Mouse (Mus musculus): ENCODE results near the gene Pax6.

Pax6 gene

DNA sequence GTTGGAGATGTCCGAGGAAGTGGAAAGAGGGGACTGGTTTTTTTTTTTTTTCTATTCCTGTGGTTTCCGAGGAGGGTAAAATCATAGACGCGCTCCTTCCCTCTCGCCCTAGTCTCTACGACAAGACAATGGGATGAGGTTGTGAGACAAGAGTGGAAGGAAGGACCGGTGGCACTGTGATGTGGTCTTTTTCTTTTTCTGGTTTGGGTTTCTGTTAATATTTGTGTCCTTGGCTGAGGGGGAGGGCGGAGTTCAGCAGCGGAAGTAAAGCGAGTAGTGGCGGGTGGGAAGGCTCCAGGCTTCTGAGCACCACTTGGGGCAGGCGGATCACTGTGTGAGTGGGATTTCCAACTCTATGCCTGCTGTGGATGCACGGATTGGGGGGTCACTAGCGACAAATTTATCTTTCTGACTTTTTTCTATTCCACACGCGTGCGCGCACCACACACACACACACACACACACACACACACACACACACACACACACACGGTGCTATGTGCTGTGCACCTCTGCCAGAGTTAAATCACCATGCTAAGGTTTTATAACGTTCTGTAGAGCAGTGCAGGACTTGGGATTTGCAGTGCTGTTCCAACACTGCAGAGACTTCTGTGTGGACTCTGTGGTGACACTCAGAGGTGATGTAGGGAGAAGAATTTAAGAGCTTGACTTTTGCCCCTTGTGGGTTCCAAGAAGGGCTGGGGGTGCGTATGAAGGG is 14.1 kb downstream of the Pax6 start:
- peak; percentile 18 for DNase-seq (ENCODE audit: low read depth, low spot score)

DNA sequence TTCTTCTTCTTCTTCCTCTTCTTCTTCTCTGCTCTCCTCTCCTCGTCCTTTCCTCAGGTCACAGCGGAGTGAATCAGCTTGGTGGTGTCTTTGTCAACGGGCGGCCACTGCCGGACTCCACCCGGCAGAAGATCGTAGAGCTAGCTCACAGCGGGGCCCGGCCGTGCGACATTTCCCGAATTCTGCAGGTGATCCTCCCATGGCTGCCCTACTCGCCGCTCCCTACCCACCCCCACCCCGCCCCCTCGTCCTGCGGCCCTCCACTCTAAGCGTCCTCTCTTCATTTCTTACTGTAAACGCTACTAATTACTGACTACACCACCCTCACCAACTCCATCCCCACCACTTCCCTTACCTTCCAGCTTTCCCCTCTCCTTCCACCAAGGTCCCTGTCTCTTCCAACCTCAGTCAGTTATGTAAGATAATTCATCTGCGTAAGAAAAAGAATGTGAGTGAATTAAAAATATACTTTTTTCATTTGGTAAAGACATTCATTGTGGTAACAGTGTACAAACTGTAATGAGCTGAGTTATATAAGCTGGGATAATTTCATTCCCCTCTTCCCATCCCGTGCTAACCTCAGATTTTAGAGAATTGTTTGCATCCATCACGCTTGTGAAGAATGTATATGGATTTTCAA is 15.2 kb downstream of the Pax6 start:
- peak; percentile 44 for DNase-seq (ENCODE audit: low read depth, low spot score)

DNA sequence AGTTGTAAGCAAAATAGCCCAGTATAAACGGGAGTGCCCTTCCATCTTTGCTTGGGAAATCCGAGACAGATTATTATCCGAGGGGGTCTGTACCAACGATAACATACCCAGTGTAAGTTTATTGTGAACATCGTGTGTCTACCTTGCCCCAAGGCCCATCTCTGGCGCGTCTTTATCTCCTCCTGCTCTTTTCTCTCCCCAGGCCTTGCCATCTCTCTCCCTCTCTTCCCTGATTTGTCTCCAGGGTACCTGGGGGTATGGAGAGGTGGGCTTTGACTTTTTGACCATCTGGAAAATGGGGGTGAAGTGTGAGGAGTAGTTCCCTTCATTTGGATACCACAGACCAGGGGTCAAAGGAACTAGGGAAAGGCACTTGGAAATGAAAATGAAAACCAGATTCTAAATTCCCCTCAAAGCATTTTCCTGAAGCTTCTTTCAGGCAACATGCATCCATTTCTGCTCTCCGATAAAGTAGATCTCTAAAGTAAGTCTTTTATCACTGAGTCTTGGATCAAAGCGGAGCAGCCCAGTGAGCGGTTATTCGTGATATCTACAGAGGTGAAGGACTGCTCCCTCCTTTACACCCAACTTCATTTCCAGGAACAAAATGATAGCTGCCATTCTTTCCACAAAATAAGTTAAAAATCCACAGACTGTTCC is 16.4 kb downstream of the Pax6 start:
- DNase-seq (ENCODE audit: low read depth, low spot score), result no peak

GRCm38 (mm10) chr2:105685651-105686050 is 17.0 kb downstream of the Pax6 start:
- DNase-seq (ENCODE audit: low read depth, low spot score), result no peak

GRCm38 (mm10) chr2:105686363-105687316 is 17.9 kb downstream of the Pax6 start:
- DNase-seq (ENCODE audit: low read depth, low spot score), result no peak

GRCm38 (mm10) chr2:105687317-105687991 is 18.8 kb downstream of the Pax6 start:
- peak; percentile 58 for DNase-seq (ENCODE audit: low read depth, low spot score)

- DNase-seq (ENCODE audit: low read depth, low spot score), result no peak
Measured at GRCm38 (mm10) chr2:105688011-105688410, 19.3 kb downstream of the Pax6 start.

DNA sequence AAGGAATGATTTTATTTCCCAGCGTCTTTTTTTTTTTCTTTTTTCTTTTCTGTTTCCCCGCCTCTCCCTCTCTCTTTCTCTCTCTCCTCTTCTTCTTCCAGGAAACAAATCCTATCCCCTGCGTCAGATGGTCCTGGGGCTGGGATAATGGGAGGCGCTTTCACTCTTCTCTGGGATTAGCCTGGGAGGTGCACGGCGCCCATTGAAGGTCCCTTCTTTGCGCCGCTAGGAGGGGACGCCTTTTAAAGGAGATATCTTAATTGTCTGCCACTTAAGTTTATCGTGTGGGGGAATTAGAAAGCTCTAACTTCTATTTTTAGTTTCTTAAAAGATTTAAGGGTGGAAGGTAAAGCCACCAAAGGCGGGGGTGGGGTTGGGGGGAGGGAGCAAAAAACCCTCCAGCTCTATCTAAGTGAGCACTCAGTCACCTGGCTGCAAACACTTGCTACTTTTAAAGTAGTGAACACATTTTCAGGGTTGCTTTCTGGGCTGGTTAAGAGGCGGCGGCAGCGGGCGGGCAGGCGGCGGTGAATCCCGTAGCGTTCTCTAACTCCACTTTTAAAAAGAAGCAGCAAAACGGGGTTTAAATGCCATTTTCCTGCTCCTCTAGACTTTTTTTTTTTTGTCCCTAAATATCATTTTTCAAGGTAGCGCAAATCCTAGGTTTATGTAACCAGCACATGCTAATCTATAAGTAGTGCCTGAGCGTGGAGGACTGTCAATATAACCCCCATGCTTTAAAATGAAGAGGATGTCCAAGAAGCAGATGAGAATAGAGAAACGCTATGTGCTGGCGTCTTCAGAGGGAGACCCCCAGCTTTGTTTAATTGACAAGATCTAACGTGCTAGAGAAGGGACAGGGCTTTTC is 20.0 kb downstream of the Pax6 start:
- peak; percentile 62 for DNase-seq (ENCODE audit: low read depth, low spot score)

DNA sequence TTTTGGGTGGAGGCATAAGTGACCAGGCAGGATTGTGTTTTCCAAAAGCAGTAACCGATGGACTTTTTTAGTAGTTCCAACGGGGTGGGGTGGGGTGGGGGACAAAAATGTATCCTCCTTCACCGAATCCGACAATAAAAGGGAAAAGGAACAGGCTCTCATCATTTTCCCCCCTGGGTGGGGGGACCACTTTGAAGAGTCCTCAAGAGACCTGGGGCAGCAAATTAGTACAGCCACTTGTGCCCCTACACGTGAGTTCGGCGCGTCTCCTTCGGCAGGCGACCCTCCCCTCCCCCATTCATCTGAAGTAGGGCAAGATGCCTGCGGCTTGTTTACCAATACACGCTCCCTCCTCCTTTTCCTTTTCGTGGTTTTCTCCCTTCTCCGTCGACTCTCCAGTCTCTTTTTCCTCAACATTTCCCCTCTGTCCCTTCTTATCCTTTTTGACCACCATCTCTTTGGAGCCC is 20.6 kb downstream of the Pax6 start:
- DNase-seq (ENCODE audit: low read depth, low spot score), result peak; percentile 24

DNA sequence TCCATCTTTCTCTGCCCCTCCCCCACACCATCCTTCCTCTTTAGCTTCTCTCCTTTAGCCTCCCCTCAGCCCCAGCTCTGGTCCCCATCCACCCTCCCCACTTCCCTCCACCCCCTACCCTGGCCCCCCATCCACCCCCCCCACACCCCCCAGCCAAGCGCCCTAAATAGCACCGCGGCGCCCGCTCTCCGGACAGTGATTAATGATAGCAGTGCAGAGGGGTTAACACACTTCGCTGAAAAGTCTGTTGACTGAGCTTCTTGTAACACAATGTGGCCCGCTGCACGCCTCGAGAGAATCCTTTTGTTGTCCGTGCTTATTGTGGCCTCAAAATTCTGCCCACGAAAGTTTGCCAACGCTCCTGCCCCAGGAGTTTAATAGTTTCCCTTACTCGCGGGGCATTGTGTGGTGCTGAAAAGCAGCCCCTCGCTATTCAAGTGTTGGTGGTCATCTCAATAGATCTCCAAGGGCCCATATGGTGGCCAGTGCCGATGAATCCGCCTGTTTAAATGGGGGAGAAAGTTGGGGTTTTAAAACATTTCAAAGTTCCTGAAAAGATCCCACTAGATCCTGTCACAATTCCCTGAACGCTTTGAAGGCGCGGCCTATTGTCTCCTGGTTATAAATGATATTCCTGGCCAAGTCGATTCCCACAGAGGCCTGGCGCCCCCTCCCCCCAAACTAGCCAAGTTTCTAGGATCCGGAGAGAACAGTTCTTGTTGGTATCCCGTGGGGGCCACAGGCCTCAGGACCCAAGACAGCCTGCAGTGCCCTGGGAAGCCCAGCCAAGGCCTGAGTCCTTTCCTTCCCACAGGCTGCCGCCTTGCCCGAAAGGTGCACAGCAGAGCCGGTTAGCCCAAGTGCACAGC is 21.3 kb downstream of the Pax6 start:
- peak; percentile 38 for DNase-seq (ENCODE audit: low read depth, low spot score)

DNA sequence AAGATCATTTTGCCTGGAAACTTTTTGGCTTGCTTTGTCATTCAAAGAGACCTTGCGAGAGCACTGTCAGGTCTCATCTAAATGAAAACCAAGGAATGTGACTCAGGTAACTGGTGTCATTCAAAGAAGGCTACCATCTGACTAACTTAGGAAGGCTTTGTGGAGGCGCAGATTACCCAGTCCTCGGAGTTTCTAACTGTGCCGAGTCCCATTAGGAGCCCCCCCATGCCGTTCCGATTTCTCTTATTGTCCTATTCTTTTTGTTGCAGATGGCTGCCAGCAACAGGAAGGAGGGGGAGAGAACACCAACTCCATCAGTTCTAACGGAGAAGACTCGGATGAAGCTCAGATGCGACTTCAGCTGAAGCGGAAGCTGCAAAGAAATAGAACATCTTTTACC is 22.6 kb downstream of the Pax6 start:
- peak; percentile 93 for DNase-seq (ENCODE audit: low read depth, low spot score)

DNA sequence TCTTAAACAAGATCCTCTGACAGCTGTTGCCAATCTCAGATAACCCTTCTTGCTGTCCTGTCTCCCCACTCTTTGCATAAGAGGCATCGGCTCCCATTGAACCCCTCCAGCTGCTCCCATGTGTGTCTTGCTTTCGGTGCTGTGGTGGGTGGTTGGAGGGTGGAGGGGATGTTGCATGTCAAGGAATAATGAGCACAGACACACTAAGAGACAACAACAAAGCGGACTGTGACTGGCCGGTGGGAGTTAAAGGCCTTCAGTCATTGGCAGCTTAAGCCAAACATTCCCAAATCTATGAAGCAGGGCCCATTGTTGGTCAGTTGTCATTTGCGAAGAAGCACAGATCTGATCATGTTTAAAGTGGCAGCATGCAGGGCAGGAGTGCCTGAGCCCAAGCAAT is 29.0 kb downstream of the Pax6 start:
- DNase-seq (ENCODE audit: low read depth, low spot score), result no peak

- no peak for DNase-seq (ENCODE audit: low read depth, low spot score)
Measured at GRCm38 (mm10) chr2:105698631-105699030, 29.9 kb downstream of the Pax6 start.

DNA sequence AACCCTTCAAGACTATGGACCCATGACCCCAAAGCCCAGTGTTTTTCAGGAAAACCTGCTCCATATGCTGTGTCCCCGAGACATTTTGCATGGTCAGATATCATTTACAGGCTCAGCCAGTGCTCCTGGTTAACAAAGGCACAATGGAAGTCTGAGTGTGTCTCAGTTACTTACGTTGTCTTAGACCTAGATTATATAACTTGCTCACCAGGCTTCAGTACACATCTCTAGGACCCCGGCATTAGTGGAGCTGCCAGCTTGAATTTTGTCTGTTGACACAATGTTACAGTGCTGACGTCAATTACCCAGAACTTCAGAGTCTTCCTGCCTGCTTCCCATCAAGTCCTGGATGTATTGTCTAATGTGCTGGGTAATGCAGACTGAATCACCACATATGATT is 33.1 kb downstream of the Pax6 start:
- DNase-seq (ENCODE audit: low read depth, low spot score), result no peak

DNA sequence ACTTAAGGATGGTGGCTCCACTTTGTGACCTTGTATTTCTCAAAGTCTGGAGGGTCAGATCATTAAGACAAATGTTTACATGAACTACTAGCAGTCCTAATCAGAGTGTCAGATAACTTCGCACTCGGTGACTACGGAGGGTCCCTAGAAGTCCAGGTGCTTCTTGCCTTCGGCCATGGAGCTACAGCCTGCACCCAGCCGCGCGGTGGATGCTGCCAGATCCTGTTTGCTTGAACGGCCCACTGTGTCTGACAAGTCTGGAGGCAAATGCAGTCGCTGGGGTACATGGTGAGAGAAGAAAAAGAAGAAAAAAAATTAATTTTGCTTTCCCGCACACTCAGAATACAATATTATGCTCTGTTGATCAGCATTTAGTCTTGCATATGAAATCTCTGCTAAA is 33.9 kb downstream of the Pax6 start:
- no peak for DNase-seq (ENCODE audit: low read depth, low spot score)

- DNase-seq (ENCODE audit: low read depth, low spot score), result no peak
Measured at GRCm38 (mm10) chr2:105705320-105705719, 36.6 kb downstream of the Pax6 start.

- no peak for DNase-seq (ENCODE audit: low read depth, low spot score)
Measured at GRCm38 (mm10) chr2:105709126-105709525, 40.4 kb downstream of the Pax6 start.

DNA sequence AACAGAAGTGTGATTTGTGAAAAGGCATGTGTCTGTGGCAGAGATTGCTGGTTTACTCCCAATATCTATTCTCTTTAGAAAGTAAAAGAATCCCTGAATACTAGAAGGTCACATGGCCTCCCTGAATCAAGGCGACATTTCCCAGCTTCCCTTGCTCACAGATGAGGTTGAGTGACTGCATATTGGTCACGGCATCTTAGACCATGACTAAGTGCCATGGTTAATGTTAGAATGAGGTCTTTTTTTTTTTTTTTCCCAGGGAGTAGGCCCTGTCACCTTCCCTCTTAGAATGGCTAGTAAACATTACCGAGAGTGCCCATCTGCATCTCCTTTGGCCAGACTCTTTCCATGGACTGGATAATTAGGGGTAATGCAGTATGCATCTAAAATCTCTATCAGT is 41.8 kb downstream of the Pax6 start:
- DNase-seq (ENCODE audit: low read depth, low spot score), result no peak

Data from R1 (cell line).